Mouse (Mus musculus) stomach, postnatal 0 days (tissue): ENCODE data around the gene Ap1m1. TPM values are rescaled to one million over a fixed set of nuclear protein-coding genes. Genes with fewer than 3 reads are reported as not detected.

Experiments used
- ATAC-seq: fragments of 200-750 bp; cut with Nextera tagmentation; 2 replicates; pipeline ENCODE4 v1.8.0; 2017; ENCODE audit not compliant: low FRiP score, low TSS enrichment
- DNase-seq: peaks from one replicate; pipeline ENCODE4 v3.0.0-alpha.2; 2016; ENCODE audit warnings: low spot score
- H3K27ac ChIP-seq: fragments of 300-500 bp; sonication (generic); replicated peaks from 2 replicates; pipeline ENCODE4 v1.5.1; 2014; ENCODE audit warnings: mild to moderate bottlenecking, control low read depth
- H3K27me3 ChIP-seq: fragments of 300-500 bp; sonication (generic); 2 replicates; pipeline ENCODE4 v1.6.1; 2014; ENCODE audit warnings: low read length; ENCODE audit not compliant: control insufficient read depth, insufficient read depth
- H3K36me3 ChIP-seq: fragments of 300-500 bp; sonication (generic); 2 replicates; pipeline ENCODE4 v1.6.1; 2014; ENCODE audit warnings: low read length, mixed read lengths; ENCODE audit not compliant: control insufficient read depth, insufficient read depth
- H3K4me1 ChIP-seq: fragments of 300-500 bp; sonication (generic); replicated peaks from 2 replicates; pipeline ENCODE4 v1.6.1; 2014; ENCODE audit warnings: antibody characterized with exemption; ENCODE audit not compliant: control insufficient read depth, insufficient read depth
- H3K4me2 ChIP-seq: fragments of 300-500 bp; sonication (generic); replicated peaks from 2 replicates; pipeline ENCODE4 v1.6.1; 2014; ENCODE audit warnings: low read depth, mild to moderate bottlenecking, control low read depth, moderate library complexity
- H3K4me3 ChIP-seq: fragments of 300-500 bp; sonication (generic); 2 replicates; pipeline ENCODE4 v1.5.1; 2014; ENCODE audit warnings: low read depth, low read length, control low read depth
- H3K9ac ChIP-seq: fragments of 300-500 bp; sonication (generic); 2 replicates; pipeline ENCODE4 v1.6.1; 2014; ENCODE audit warnings: mild to moderate bottlenecking, low read length, control low read depth, mixed read lengths
- H3K9me3 ChIP-seq: fragments of 300-500 bp; sonication (generic); 2 replicates; pipeline ENCODE4 v1.6.1; 2016; ENCODE audit warnings: low read length; ENCODE audit not compliant: control insufficient read depth
- CTCF ChIP-seq: IDR thresholded peaks from 2 replicates; pipeline ENCODE4 v1.5.1; 2016; ENCODE audit warnings: antibody characterized with exemption, low read depth, mild to moderate bottlenecking, moderate library complexity
- EP300 ChIP-seq: optimal IDR thresholded peaks from 2 replicates; pipeline ENCODE3; 2016; ENCODE audit warnings: antibody characterized with exemption
- WGBS: fragments of 180-500 bp; shearing (Covaris S2); extraction: QIAGEN DNeasy Blood & Tissue Kit; methylation state at CpG from one replicate; pipeline ENCODE4 v1.1.7; 2014; 5-methylcytosine and 5-hydroxymethylcytosine counted together
- polyA plus RNA-seq: library from polyadenylated mRNA; unstranded; fragments of >200 nt; fragmentation: Nextera tagmentation; extraction: Ambion mirVana; gene quantifications from 2 replicates; pipeline ENCODE4 v1.2.1, GENCODE M21; 2015

Ap1m1 gene
- polyA plus RNA-seq, 1 experiment from 2014 or later: 38.2 TPM

- Histone ChIP-seq H3K4me1 (no peaks in the 10 kb centered on the region), H3K9ac (no peak overlapping the region), H3K27ac (no peak overlapping the region), H3K36me3 (no peaks in the 10 kb centered on the region), H3K27me3 (no peaks in the 10 kb centered on the region), H3K4me3 (no peak overlapping the region), H3K9me3 (no peaks in the 10 kb centered on the region), H3K4me2 (no peak overlapping the region)
- peak; percentile 45; the same call in 1 of the 2 replicates for ATAC-seq
- 46% methylated on average over 2 of the region's 2 CpGs for WGBS
- TF ChIP-seq CTCF (peak; percentile 90), EP300 (no peak)
- peak; percentile 64 for DNase-seq
Observed at GRCm38 (mm10) chr8:72261019-72261418, 21.2 kb downstream of the Ap1m1 start.

- Histone ChIP-seq H3K36me3 (no peaks in the 10 kb centered on the region), H3K9me3 (no peaks in the 10 kb centered on the region), H3K27ac (no peak overlapping the region), H3K27me3 (no peaks in the 10 kb centered on the region), H3K4me1 (no peaks in the 10 kb centered on the region), H3K4me2 (no peak overlapping the region), H3K9ac (no peak overlapping the region), H3K4me3 (no peak overlapping the region)
- TF ChIP-seq CTCF (no peak), EP300 (no peak)
- DNase-seq (no peak), ATAC-seq (no peak)
Observed at GRCm38 (mm10) chr8:72261431-72261830, 21.6 kb downstream of the Ap1m1 start.

GRCm38 (mm10) chr8:72261872-72262271, 22.1 kb downstream of the Ap1m1 start:
- no peaks in the 10 kb centered on the region for H3K4me1 ChIP-seq
- no peaks in the 10 kb centered on the region for H3K36me3 ChIP-seq
- H3K4me3 ChIP-seq: no peak overlapping the region
- TF ChIP-seq EP300 (no peak), CTCF (peak; percentile 67)
- DNase-seq: no peak
- no peaks in the 10 kb centered on the region for H3K9me3 ChIP-seq
- H3K9ac ChIP-seq: no peak overlapping the region
- no peak for ATAC-seq
- H3K27ac ChIP-seq: no peak overlapping the region
- no peak overlapping the region for H3K4me2 ChIP-seq
- 52% methylated on average over 5 of the region's 5 CpGs for WGBS
- H3K27me3 ChIP-seq: no peaks in the 10 kb centered on the region

GRCm38 (mm10) chr8:72262756-72263155, 22.9 kb downstream of the Ap1m1 start:
- Histone ChIP-seq H3K9me3 (no peaks in the 10 kb centered on the region), H3K36me3 (no peaks in the 10 kb centered on the region), H3K27ac (no peak overlapping the region), H3K4me1 (no peaks in the 10 kb centered on the region), H3K9ac (no peak overlapping the region), H3K4me3 (no peak overlapping the region), H3K27me3 (no peaks in the 10 kb centered on the region), H3K4me2 (no peak overlapping the region)
- ATAC-seq (no peak), DNase-seq (no peak)
- no peak for TF ChIP-seq CTCF
- no peak for TF ChIP-seq EP300
- WGBS: 84% methylated on average over 2 of the region's 2 CpGs

GRCm38 (mm10) chr8:72263451-72263850, 23.6 kb downstream of the Ap1m1 start:
- TF ChIP-seq EP300 (no peak), CTCF (no peak)
- no peak overlapping the region for H3K4me2 ChIP-seq
- ATAC-seq: no peak

GRCm38 (mm10) chr8:72265342-72265741, 25.5 kb downstream of the Ap1m1 start:
- Histone ChIP-seq H3K4me2 (no peak overlapping the region), H3K4me3 (no peak overlapping the region), H3K27ac (no peak overlapping the region), H3K27me3 (no peaks in the 10 kb centered on the region), H3K36me3 (no peaks in the 10 kb centered on the region), H3K9me3 (no peaks in the 10 kb centered on the region), H3K4me1 (no peaks in the 10 kb centered on the region), H3K9ac (no peak overlapping the region)
- no peak for TF ChIP-seq EP300
- TF ChIP-seq CTCF: no peak
- DNase-seq (no peak), ATAC-seq (no peak)
- 40% methylated on average over 6 of the region's 7 CpGs for WGBS

More at GRCm38 (mm10) chr8:72263451-72263850, 23.6 kb downstream of the Ap1m1 start:
- H3K27ac ChIP-seq: no peak overlapping the region
- no peak overlapping the region for H3K9ac ChIP-seq
- no peaks in the 10 kb centered on the region for H3K36me3 ChIP-seq
- H3K4me1 ChIP-seq: no peaks in the 10 kb centered on the region
- DNase-seq: no peak
- no peaks in the 10 kb centered on the region for H3K9me3 ChIP-seq
- 64% methylated on average over 7 of the region's 7 CpGs for WGBS
- H3K27me3 ChIP-seq: no peaks in the 10 kb centered on the region
- no peak overlapping the region for H3K4me3 ChIP-seq
